ENCODE assay signal across 9 mouse cellular contexts in the genomic region with DNA sequence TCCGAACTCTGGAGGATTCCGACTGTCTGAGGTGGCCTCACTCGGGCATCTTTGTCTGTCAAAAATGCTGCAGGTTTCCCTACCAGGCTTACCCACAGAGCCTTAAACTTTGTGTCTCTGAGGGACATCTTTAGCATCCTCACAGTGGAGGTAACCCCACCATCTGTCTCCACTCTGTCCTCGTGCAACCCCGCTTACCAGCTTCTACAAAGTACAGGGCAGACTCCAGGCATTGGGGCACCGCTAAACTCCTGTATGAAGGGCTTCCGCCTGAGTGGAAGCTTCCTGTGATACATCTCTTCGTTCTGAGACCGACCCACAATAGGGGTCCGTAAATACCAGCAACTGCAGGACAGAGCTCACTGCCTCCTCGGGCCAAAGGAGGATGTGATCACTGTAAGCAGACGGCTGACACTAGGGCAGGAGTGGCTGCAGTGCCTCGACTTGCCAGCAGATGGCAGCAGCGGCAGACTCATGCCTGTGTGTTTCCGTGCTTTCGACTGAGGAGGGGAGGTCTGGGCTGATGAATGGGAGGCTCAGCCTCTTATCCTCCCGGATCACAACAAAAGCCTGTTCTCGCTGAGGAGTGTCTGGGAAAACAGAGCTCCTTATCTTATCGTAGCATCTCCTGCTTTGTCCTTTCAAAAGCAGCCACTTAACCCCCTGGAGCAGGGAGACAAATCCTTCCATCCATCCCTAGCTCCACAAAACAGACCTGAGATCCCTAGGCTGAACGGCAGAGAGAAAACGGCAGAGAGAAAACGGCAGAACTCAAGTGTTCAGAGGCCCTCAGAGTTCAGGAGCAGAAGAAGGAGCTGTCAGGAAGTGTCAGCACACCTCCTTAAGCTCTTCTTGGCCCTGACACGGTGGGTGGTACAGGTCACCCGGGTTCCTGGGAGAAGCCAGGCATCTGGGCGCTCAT.
DNase-seq lines count a peak whose midpoint lies in the region; ATAC-seq and TF ChIP-seq lines count a peak whose summit lies in the region.
"Had no signal": no experiment of that assay in that cellular context is flagged by ENCODE, and none has a peak within 500 bp of the region (broad histone marks: within the 10 kb centered on the region; RNA-seq: fewer than 3 reads in every experiment).

No protein-coding gene starts in this region.

- H3K27me3 ChIP-seq in hindbrain, embryonic 10.5 days (ENCODE audit: insufficient read depth, poor library complexity, severe bottlenecking): peaks cover 75% of the 10 kb centered on the region
- H3K27me3 ChIP-seq in lung, postnatal 0 days (replicated peaks; ENCODE audit: insufficient read depth, low read length): no peaks in the 10 kb centered on the region

- no peak overlapping the region for H3K9ac ChIP-seq in lung, postnatal 0 days (replicated peaks; ENCODE audit: low read depth)

- peak overlapping the region; percentile 80 for H3K27ac ChIP-seq in hindbrain, embryonic 10.5 days
- no peak overlapping the region for H3K27ac ChIP-seq in lung, postnatal 0 days (ENCODE audit: low read length)

- 19% methylated on average over 25 of the region's 25 CpGs for WGBS in hindbrain, embryonic 10.5 days
- 19% methylated on average over 25 of the region's 25 CpGs for whole genome bisulfite sequencing in lung, postnatal 0 days

- 0 out of 2 replicates have a peak, but pooled peaks cover 4% of the 10 kb centered on the region for H3K9me3 ChIP-seq in hindbrain, embryonic 10.5 days
- no peaks in the 10 kb centered on the region for H3K9me3 ChIP-seq in lung, postnatal 0 days (ENCODE audit: low read length)

- no peaks in the 10 kb centered on the region for H3K36me3 ChIP-seq in hindbrain, embryonic 10.5 days
- H3K36me3 ChIP-seq in lung, postnatal 0 days (ENCODE audit: insufficient read depth, low read length): no peaks in the 10 kb centered on the region

- H3K4me3 ChIP-seq in hindbrain, embryonic 10.5 days: peak overlapping the region; percentile 43
- no peak overlapping the region for H3K4me3 ChIP-seq in lung, postnatal 0 days (ENCODE audit: low read depth, low read length)
- H3K4me3 ChIP-seq: myocyte had no signal

- DNase-seq in MEL-GATA-1-ER (ENCODE audit: extremely low read depth, low read depth): peak; percentile 13
- DNase-seq in cerebellum, adult 8-10 months: peak; percentile 91
- DNase-seq in hindbrain, embryonic 10.5 days (ENCODE audit: low spot score): peak; percentile 96
- DNase-seq in layer of hippocampus, adult 9-10 months (ENCODE audit: low spot score): peak; percentile 95
- peak; percentile 89 for DNase-seq in lung, postnatal 0 days (ENCODE audit: low spot score)
- DNase-seq in retina, adult 2 months (ENCODE audit: low read depth, low spot score): peak; percentile 53
- peak; percentile 81 to 89 for DNase-seq in thymus, postnatal 36 days

- ATAC-seq in frontal cortex, adult (ENCODE audit: low TSS enrichment): peak; percentile 93
- peak; percentile 81 for ATAC-seq in lung, postnatal 0 days

- peak; percentile 100 for TF ChIP-seq CTCF in lung, postnatal 0 days (IDR thresholded peaks at IDR 0.05)

- 0 out of 2 replicates have a peak overlapping the region, but pooled peaks have one; percentile 27 for H3K4me2 ChIP-seq in lung, postnatal 0 days (replicated peaks; ENCODE audit: low read depth, low read length)

- no peak for TF ChIP-seq EP300 in lung, postnatal 0 days (IDR thresholded peaks at IDR 0.05)

- H3K4me1 ChIP-seq in hindbrain, embryonic 10.5 days (replicated peaks): peaks cover 14% of the 10 kb centered on the region
- H3K4me1 ChIP-seq in lung, postnatal 0 days (ENCODE audit: insufficient read depth, low read depth, low read length): peaks cover 9% of the 10 kb centered on the region; the same call in 1 of the 2 replicates

Comparison
In these comparisons a context has a peak if more than half of its experiments do, and no peak if none do; other contexts are left out.
1. DNase-seq: peak in every context shown above with its lines; median percentile 96 in hindbrain, embryonic 10.5 days; 95 in layer of hippocampus, adult 9-10 months; 91 in cerebellum, adult 8-10 months; 89 in lung, postnatal 0 days; 85 in thymus, postnatal 36 days; 53 in retina, adult 2 months; 13 in MEL-GATA-1-ER.